Mouse (Mus musculus) liver, adult 2 months (tissue): ENCODE data around the gene Ddx59. TPM values are rescaled to one million over a fixed set of nuclear protein-coding genes. Genes with fewer than 3 reads are reported as not detected.
A peak's percentile ranks its signal among the peaks of the same experiment; 100 is the strongest.

Experiments used
- DNase-seq: peaks from one replicate; pipeline ENCODE4 v3.0.0-alpha.2; 2011; ENCODE audit warnings: low read depth, low spot score; ENCODE audit errors: extremely low read depth
- H3K27ac ChIP-seq: fragments of 200-500 bp; replicated peaks from 2 replicates; pipeline ENCODE4 v1.5.1; 2012; ENCODE audit warnings: low read depth, mild to moderate bottlenecking, control low read depth, inconsistent platforms, low read length; ENCODE audit not compliant: insufficient read depth
- H3K27me3 ChIP-seq: fragments of 200-500 bp; 2 replicates; pipeline ENCODE4 v1.6.1; 2012; ENCODE audit warnings: mild to moderate bottlenecking, moderate library complexity, low read length, inconsistent platforms; ENCODE audit not compliant: control insufficient read depth, insufficient read depth
- H3K36me3 ChIP-seq: fragments of 200-500 bp; 2 replicates; pipeline ENCODE4 v1.6.1; 2012; ENCODE audit warnings: low read length, inconsistent platforms; ENCODE audit not compliant: control insufficient read depth, insufficient read depth
- H3K4me1 ChIP-seq: fragments of 200-500 bp; 2 replicates; pipeline ENCODE4 v1.6.1; 2011; ENCODE audit warnings: low read length; ENCODE audit not compliant: control insufficient read depth, insufficient read depth
- H3K4me3 ChIP-seq: fragments of 200-500 bp; 2 replicates; pipeline ENCODE4 v1.5.1; 2011; ENCODE audit warnings: low read depth, mild to moderate bottlenecking, control low read depth, low read length, moderate library complexity; ENCODE audit not compliant: insufficient read depth
- H3K79me2 ChIP-seq: fragments of 200-500 bp; 2 replicates; pipeline ENCODE4 v1.6.1; 2012; ENCODE audit warnings: inconsistent platforms, mild to moderate bottlenecking, low read length, moderate library complexity; ENCODE audit not compliant: control insufficient read depth, insufficient read depth
- H3K9ac ChIP-seq: fragments of 200-500 bp; 2 replicates; pipeline ENCODE4 v1.6.1; 2012; ENCODE audit warnings: low read depth, mild to moderate bottlenecking, control low read depth, inconsistent platforms, low read length
- CTCF ChIP-seq: fragments of 200-500 bp; IDR thresholded peaks from 2 replicates; pipeline ENCODE4 v1.5.1; 2011; ENCODE audit warnings: low read depth, low read length, control low read depth
- POLR2A ChIP-seq: fragments of 200-500 bp; IDR thresholded peaks from 2 replicates; pipeline ENCODE4 v1.6.1; 2011; ENCODE audit warnings: low read length, control low read depth; ENCODE audit not compliant: insufficient read depth; ENCODE audit errors: extremely low read depth
- WGBS: fragments of 180-500 bp; shearing (Covaris S2); methylation state at CpG from one replicate; pipeline ENCODE4 v1.1.7; 2018; 5-methylcytosine and 5-hydroxymethylcytosine counted together
- polyA plus RNA-seq: library from polyadenylated mRNA; depleted of rRNA; stranded (reverse); fragments of >200 nt; gene quantifications from 2 replicates; pipeline ENCODE4 v1.2.3, GENCODE M21; 2012; rRNA removed
- total RNA-seq: library from RNA; depleted of rRNA; stranded (reverse); fragments of >200 nt; gene quantifications from 2 replicates; pipeline ENCODE4 v1.2.3, GENCODE M21; 2014; rRNA removed

The Ddx59 gene
- total and polyA plus RNA-seq, 2 experiments: 1.7 to 6.0 TPM

DNA sequence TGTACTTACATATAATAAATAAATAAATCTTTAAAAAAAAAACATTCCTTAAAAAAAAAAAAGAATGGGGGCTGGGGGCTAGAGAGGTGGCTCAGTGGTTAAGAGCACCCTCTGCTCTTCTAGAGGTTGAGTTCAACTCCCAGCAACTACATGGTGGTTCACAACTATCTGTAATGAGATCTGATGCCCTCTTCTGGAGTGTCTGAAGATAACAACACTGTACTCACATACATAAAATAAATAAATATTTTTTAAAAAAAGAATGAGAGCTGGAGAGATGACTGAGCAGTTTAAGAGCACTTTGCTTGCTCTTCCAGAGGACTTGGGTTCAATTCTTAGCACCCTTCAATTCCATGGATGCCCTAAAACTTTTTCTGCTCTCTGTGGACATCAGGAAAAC, 50.1 kb downstream of the Ddx59 start:
- Histone ChIP-seq H3K4me1 (no peaks in the 10 kb centered on the region), H3K4me3 (no peak overlapping the region), H3K79me2 (no peaks in the 10 kb centered on the region), H3K36me3 (no peaks in the 10 kb centered on the region), H3K9ac (no peak overlapping the region), H3K27ac (no peak overlapping the region), H3K27me3 (no peaks in the 10 kb centered on the region)
- no peak for TF ChIP-seq CTCF
- TF ChIP-seq POLR2A: no peak
- DNase-seq: no peak

DNA sequence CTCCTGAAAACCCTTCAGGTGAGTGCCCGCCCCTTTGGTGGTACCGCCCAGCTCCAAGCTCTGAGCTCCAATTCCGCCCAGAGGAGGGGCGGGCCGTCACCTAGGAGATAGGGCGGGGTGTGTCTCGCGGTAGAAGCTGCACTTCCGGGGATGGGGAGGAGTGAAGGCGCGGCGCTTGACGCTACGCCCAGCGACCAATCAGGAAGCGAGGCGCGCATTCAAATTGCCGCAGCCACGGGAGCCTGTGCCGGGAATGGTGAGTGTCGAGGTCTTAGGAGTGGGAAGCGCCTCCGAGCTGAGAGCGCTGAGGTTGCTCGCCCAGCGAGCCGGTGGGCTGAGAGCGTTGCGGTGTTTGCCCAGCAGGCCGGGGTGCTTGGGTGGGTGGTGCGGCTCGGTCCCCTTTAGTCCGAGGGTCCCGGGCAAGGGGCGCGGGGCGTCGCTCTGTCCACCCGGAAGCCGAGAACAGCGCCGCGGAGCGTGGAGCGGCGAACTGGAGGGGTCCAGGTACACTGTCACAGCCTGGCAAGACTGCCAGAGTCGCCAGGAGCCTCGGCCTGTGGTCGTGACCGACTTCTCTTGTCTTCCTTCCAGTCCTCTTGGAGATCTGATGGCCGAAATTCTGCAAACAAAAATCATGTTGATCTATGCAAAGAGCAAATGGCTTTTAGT, 51.2 kb downstream of the Ddx59 start, which contains the start of gene Kif14:
Gene Kif14, plus strand, starts transcription at position 201 of the 669 bp plus-strand sequence.
- Histone ChIP-seq H3K27me3 (no peaks in the 10 kb centered on the region), H3K4me3 (peak within 1 kb of the TSS; percentile 38), H3K4me1 (no peaks in the 10 kb centered on the region), H3K36me3 (no peaks in the 10 kb centered on the region), H3K79me2 (no peaks in the 10 kb centered on the region), H3K9ac (no peak within 1 kb of the TSS), H3K27ac (no peak within 1 kb of the TSS)
- peak; percentile 87 for DNase-seq
- 2% methylated on average over 52 of the region's 52 CpGs for WGBS
- TF ChIP-seq POLR2A: no peak
- TF ChIP-seq CTCF: no peak

DNA sequence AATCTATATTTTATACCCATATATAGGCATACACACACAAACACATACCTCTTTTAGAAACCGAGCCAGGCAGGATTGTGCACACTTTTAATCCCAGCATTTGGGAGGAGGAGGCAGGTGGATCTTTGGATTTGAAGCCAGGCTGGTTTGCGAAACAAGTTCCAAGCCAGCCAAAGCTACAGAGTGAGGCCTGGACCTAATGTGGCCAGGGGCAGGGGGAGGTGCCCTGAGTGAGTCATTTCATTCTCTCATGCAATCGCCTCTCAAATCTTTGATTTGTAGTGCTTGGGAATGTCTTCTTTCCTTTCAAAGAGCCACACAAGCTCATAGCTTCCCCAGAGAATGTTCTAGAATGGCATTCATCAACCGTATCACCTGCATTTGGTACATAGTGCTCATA, 54.3 kb downstream of the Ddx59 start:
- H3K4me1 ChIP-seq: no peaks in the 10 kb centered on the region
- H3K27me3 ChIP-seq: no peaks in the 10 kb centered on the region
- TF ChIP-seq CTCF: no peak
- TF ChIP-seq POLR2A: no peak
- H3K27ac ChIP-seq: no peak overlapping the region
- H3K4me3 ChIP-seq: no peak overlapping the region
- H3K79me2 ChIP-seq: no peaks in the 10 kb centered on the region
- H3K9ac ChIP-seq: no peak overlapping the region
- DNase-seq: no peak
- 84% methylated on average over 4 of the region's 4 CpGs for WGBS
- H3K36me3 ChIP-seq: no peaks in the 10 kb centered on the region

DNA sequence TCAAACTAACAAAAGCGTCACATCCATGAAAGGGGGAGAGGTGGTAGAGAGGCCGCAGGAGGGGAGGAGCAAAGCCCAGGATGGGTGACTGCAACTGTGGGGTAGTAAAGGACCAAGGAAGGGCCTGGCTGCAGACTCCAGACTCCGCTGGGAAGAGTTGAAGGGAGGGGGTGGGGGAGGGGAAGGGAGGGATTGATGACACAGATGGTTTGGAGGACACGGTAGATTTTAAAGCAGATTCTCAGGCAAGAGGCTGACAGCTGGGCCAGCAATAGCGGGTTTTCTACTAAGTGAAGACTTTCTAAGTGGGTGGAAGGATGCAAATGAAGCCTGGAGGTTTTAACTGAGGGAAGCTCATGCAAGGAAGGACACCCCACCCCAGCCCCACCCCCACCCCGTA, 55.4 kb downstream of the Ddx59 start:
- no peaks in the 10 kb centered on the region for H3K27me3 ChIP-seq
- DNase-seq: no peak
- TF ChIP-seq POLR2A (no peak), CTCF (no peak)
- H3K27ac ChIP-seq: no peak overlapping the region
- H3K4me1 ChIP-seq: no peaks in the 10 kb centered on the region
- no peaks in the 10 kb centered on the region for H3K79me2 ChIP-seq
- H3K36me3 ChIP-seq: no peaks in the 10 kb centered on the region
- no peak overlapping the region for H3K4me3 ChIP-seq
- no peak overlapping the region for H3K9ac ChIP-seq
- 80% methylated on average over 6 of the region's 6 CpGs for WGBS

Other genes starting within 250 kb of the Ddx59 start
- not detected in 2 replicates for gene Mroh3, start 202.4 kb upstream of the Ddx59 start, total RNA-seq
- gene Mroh3, start 202.4 kb upstream of the Ddx59 start, polyA plus RNA-seq: not detected in 2 replicates
- gene Inava, start 181.0 kb upstream of the Ddx59 start, total RNA-seq: 0.07 TPM in 1 of 2 replicates, not detected in the other
- 0.07 and 0.10 TPM in 2 replicates for gene Inava, start 181.0 kb upstream of the Ddx59 start, polyA plus RNA-seq
- not detected in 2 replicates for gene Gpr25, start 154.4 kb upstream of the Ddx59 start, total RNA-seq
- 0.16 and 0.32 TPM in 2 replicates for gene Gpr25, start 154.4 kb upstream of the Ddx59 start, polyA plus RNA-seq
- gene Camsap2, start 69.2 kb upstream of the Ddx59 start, total RNA-seq: 8.9 and 9.1 TPM in 2 replicates
- 2.1 and 2.3 TPM in 2 replicates for gene Camsap2, start 69.2 kb upstream of the Ddx59 start, polyA plus RNA-seq
- 0.07 and 0.09 TPM in 2 replicates for gene Kif14, start 51.1 kb downstream of the Ddx59 start, total RNA-seq
- 0.02 TPM in 1 of 2 replicates, not detected in the other for gene Kif14, start 51.1 kb downstream of the Ddx59 start, polyA plus RNA-seq
- 19.5 and 20.4 TPM in 2 replicates for gene Zfp281, start 209.6 kb downstream of the Ddx59 start, total RNA-seq
- gene Zfp281, start 209.6 kb downstream of the Ddx59 start, polyA plus RNA-seq: 1.3 and 1.8 TPM in 2 replicates